Mouse (Mus musculus): Measurements from ENCODE around the gene Spout1. TPM values are rescaled to one million over a fixed set of nuclear protein-coding genes. Genes with fewer than 3 reads are reported as not detected.
"Not testable (repeated sequence)": the region's sequence is repeated elsewhere in the genome, so short reads cannot be mapped to it uniquely, and the experiment has no call there.

Spout1 gene
- total RNA-seq, 2 experiments from 2014 or later = 5.9 to 6.3 TPM

GRCm38 (mm10) chr2:30132801-30133612, 45.3 kb downstream of the Spout1 start:
- DNase-seq = peak; percentile 37 to 50
- intact Hi-C loops (cut with DNase I) = no loop called here

- DNase-seq; intact Hi-C loops (cut with DNase I): not testable (repeated sequence)
Observed at GRCm38 (mm10) chr2:30131240-30131639, 47.0 kb downstream of the Spout1 start.

GRCm38 (mm10) chr2:30130156-30130555, 48.1 kb downstream of the Spout1 start:
- DNase-seq = no peak
- intact Hi-C loops (cut with DNase I) = loop anchor here (1.0 kb wide), 1 partner anchor 33 kb away; no protein-coding TSS in a partner anchor

- intact Hi-C loops (cut with DNase I) = loop anchor here (2.0 kb wide), 1 partner anchor 142 kb away; no protein-coding TSS in a partner anchor
Observed at GRCm38 (mm10) chr2:30128789-30129188, 49.5 kb downstream of the Spout1 start.

GRCm38 (mm10) chr2:30124472-30125274, 53.6 kb downstream of the Spout1 start, which contains the start of gene Zer1:
Zer1 (minus strand) TSS chr2:30124585.
- intact Hi-C loops (cut with DNase I) = no loop called here
- DNase-seq = peak; percentile 97 to 98

More at GRCm38 (mm10) chr2:30128789-30129188, 49.5 kb downstream of the Spout1 start:
- peak in 1 of 2 experiments; percentile 57 for DNase-seq

- no peak for DNase-seq
- intact Hi-C loops (cut with DNase I) = no loop called here
Observed at GRCm38 (mm10) chr2:30123729-30124471, 54.4 kb downstream of the Spout1 start.

Other genes with a start within 250 kb of the Spout1 start
- 10 to 100 TPM; 25.1 to 25.2 TPM for gene Gle1, start 243.0 kb downstream of the Spout1 start, total RNA-seq (2021)
- gene Sptan1, start 212.9 kb downstream of the Spout1 start, total RNA-seq (2021) = 100 to 1,000 TPM; 255 TPM
- gene Wdr34, start 129.6 kb downstream of the Spout1 start, total RNA-seq (2021) = 1 to 10 TPM; 7.2 TPM
- gene Set, start 121.1 kb downstream of the Spout1 start, total RNA-seq (2021) = 10 to 100 TPM; 93.9 to 97.0 TPM
- gene Pkn3, start 100.8 kb downstream of the Spout1 start, total RNA-seq (2021) = 10 to 100 TPM; 10.3 to 12.2 TPM
- 1 to 10 TPM; 5.2 to 5.6 TPM for gene Zdhhc12, start 84.8 kb downstream of the Spout1 start, total RNA-seq (2021)
- gene Zer1, start 53.9 kb downstream of the Spout1 start, total RNA-seq (2021) = 10 to 100 TPM; 25.1 to 27.7 TPM
- gene Tbc1d13, start 44.7 kb downstream of the Spout1 start, total RNA-seq (2021) = 10 to 100 TPM; 18.8 to 19.6 TPM
- gene Endog, start 7.0 kb downstream of the Spout1 start, total RNA-seq (2021) = 10 to 100 TPM; 74.1 to 78.0 TPM
- gene Kyat1, start 27.4 kb upstream of the Spout1 start, total RNA-seq (2021) = 10 to 100 TPM; 48.4 to 49.2 TPM
- 10 to 100 TPM; 90.1 to 90.5 TPM for gene Lrrc8a, start 59.3 kb upstream of the Spout1 start, total RNA-seq (2021)
- 1 to 10 TPM; 4.1 to 4.6 TPM for gene Gm28035, start 62.1 kb upstream of the Spout1 start, total RNA-seq (2021)
- gene Phyhd1, start 87.7 kb upstream of the Spout1 start, total RNA-seq (2021) = 10 to 100 TPM; 50.1 to 66.9 TPM
- gene Gm28038, start 102.6 kb upstream of the Spout1 start, total RNA-seq (2021) = 1 to 10 TPM in 1 of 2 experiments, not detected in 1; 2.2 TPM
- 10 to 100 TPM; 24.5 to 24.7 TPM for gene Dolk, start 107.9 kb upstream of the Spout1 start, total RNA-seq (2021)
- gene Nup188, start 107.9 kb upstream of the Spout1 start, total RNA-seq (2021) = 10 to 100 TPM; 20.9 to 22.1 TPM
- 10 to 100 TPM; 50.6 to 56.2 TPM for gene Sh3glb2, start 180.9 kb upstream of the Spout1 start, total RNA-seq (2021)
- 10 to 100 TPM; 74.7 to 80.0 TPM for gene Miga2, start 185.8 kb upstream of the Spout1 start, total RNA-seq (2021)
- gene Dolpp1, start 213.8 kb upstream of the Spout1 start, total RNA-seq (2021) = 10 to 100 TPM; 11.4 to 12.1 TPM
- gene Crat, start 237.4 kb upstream of the Spout1 start, total RNA-seq (2021) = 100 to 1,000 TPM; 441 to 477 TPM
- gene Ptpa, start 237.6 kb upstream of the Spout1 start, total RNA-seq (2021) = 100 to 1,000 TPM in 1 of 2 experiments, 10 to 100 TPM in 1; 99.1 to 109 TPM

All from heart, postnatal 14 days (tissue).